Mouse (Mus musculus): ENCODE measurements around the gene Bnc2. TPM values are rescaled to one million over a fixed set of nuclear protein-coding genes. Genes with fewer than 3 reads are reported as not detected.

Bnc2 gene
- polyA plus RNA-seq, 1 experiment from 2014 or later, result 4.4 TPM

GRCm38 (mm10) chr4:84668949-84669605, 6.0 kb downstream of the Bnc2 start:
- Histone ChIP-seq H3K9ac (ENCODE audit: low read depth, low read length) (no peak overlapping the region), H3K4me1 (replicated peaks; ENCODE audit: insufficient read depth, low read length) (no peaks in the 10 kb centered on the region), H3K4me3 (replicated peaks; ENCODE audit: low read depth, low read length) (no peak overlapping the region), H3K4me2 (ENCODE audit: low read length) (no peak overlapping the region), H3K36me3 (ENCODE audit: insufficient read depth, low read length) (no peaks in the 10 kb centered on the region), H3K9me3 (replicated peaks; ENCODE audit: low read length) (no peaks in the 10 kb centered on the region), H3K27ac (no peak overlapping the region), H3K27me3 (ENCODE audit: insufficient read depth, low read length) (peaks cover 6% of the 10 kb centered on the region; the same call in 1 of the 2 replicates)
- WGBS, result 76% methylated on average over 12 of the region's 12 CpGs
- TF ChIP-seq CTCF (IDR thresholded peaks at IDR 0.05; ENCODE audit: low read depth), result no peak
- ATAC-seq (replicated peaks; ENCODE audit: low FRiP score, low read depth) (no peak), DNase-seq (ENCODE audit: low spot score) (no peak)

GRCm38 (mm10) chr4:84668226-84668625, 6.8 kb downstream of the Bnc2 start:
- WGBS, result 90% methylated on average over 5 of the region's 5 CpGs
- Histone ChIP-seq H3K36me3 (ENCODE audit: insufficient read depth, low read length) (no peaks in the 10 kb centered on the region), H3K4me2 (ENCODE audit: low read length) (no peak overlapping the region), H3K27ac (no peak overlapping the region), H3K9me3 (replicated peaks; ENCODE audit: low read length) (no peaks in the 10 kb centered on the region), H3K9ac (ENCODE audit: low read depth, low read length) (no peak overlapping the region), H3K27me3 (ENCODE audit: insufficient read depth, low read length) (peaks cover 6% of the 10 kb centered on the region; the same call in 1 of the 2 replicates), H3K4me1 (replicated peaks; ENCODE audit: insufficient read depth, low read length) (no peaks in the 10 kb centered on the region), H3K4me3 (replicated peaks; ENCODE audit: low read depth, low read length) (no peak overlapping the region)
- no peak for ATAC-seq (replicated peaks; ENCODE audit: low FRiP score, low read depth)
- DNase-seq (ENCODE audit: low spot score), result no peak
- no peak for TF ChIP-seq CTCF (IDR thresholded peaks at IDR 0.05; ENCODE audit: low read depth)

GRCm38 (mm10) chr4:84662228-84663065, 12.6 kb downstream of the Bnc2 start:
- no peak for TF ChIP-seq CTCF (IDR thresholded peaks at IDR 0.05; ENCODE audit: low read depth)
- Histone ChIP-seq H3K4me1 (replicated peaks; ENCODE audit: insufficient read depth, low read length) (no peaks in the 10 kb centered on the region), H3K9me3 (replicated peaks; ENCODE audit: low read length) (no peaks in the 10 kb centered on the region), H3K9ac (ENCODE audit: low read depth, low read length) (no peak overlapping the region), H3K27me3 (ENCODE audit: insufficient read depth, low read length) (no peaks in the 10 kb centered on the region), H3K4me2 (ENCODE audit: low read length) (no peak overlapping the region), H3K27ac (no peak overlapping the region), H3K36me3 (ENCODE audit: insufficient read depth, low read length) (no peaks in the 10 kb centered on the region), H3K4me3 (replicated peaks; ENCODE audit: low read depth, low read length) (no peak overlapping the region)
- WGBS, result 83% methylated on average over 5 of the region's 5 CpGs
- no peak for DNase-seq (ENCODE audit: low spot score)
- ATAC-seq (replicated peaks; ENCODE audit: low FRiP score, low read depth), result no peak

DNA sequence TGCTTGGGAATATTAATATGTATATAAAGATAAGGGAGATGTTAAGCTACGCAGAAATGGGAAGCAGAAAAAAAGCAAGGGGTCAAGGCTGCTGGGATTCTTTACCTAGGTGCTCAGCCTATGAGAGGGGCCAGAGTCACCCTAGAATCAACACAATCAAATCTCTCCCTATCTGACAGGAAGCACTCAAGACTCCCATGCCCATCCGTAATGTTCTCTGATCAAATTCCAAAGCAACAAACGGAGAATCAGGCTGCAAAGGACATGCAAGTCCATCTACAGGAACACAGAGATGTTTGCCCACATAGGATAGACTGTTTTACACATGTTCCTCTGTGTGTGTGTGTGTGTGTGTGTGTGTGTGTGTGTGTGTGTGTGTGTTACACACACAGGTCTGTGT, 13.7 kb downstream of the Bnc2 start:
- H3K4me3 ChIP-seq (replicated peaks; ENCODE audit: low read depth, low read length), result no peak overlapping the region
- no peaks in the 10 kb centered on the region for H3K27me3 ChIP-seq (ENCODE audit: insufficient read depth, low read length)
- no peak overlapping the region for H3K9ac ChIP-seq (ENCODE audit: low read depth, low read length)
- H3K9me3 ChIP-seq (replicated peaks; ENCODE audit: low read length), result no peaks in the 10 kb centered on the region
- no peak for TF ChIP-seq CTCF (IDR thresholded peaks at IDR 0.05; ENCODE audit: low read depth)
- DNase-seq (ENCODE audit: low spot score), result no peak
- H3K36me3 ChIP-seq (ENCODE audit: insufficient read depth, low read length), result no peaks in the 10 kb centered on the region
- ATAC-seq (replicated peaks; ENCODE audit: low FRiP score, low read depth), result no peak
- H3K27ac ChIP-seq, result no peak overlapping the region
- H3K4me2 ChIP-seq (ENCODE audit: low read length), result no peak overlapping the region
- no peaks in the 10 kb centered on the region for H3K4me1 ChIP-seq (replicated peaks; ENCODE audit: insufficient read depth, low read length)
- 75% methylated on average over 3 of the region's 3 CpGs for WGBS

DNA sequence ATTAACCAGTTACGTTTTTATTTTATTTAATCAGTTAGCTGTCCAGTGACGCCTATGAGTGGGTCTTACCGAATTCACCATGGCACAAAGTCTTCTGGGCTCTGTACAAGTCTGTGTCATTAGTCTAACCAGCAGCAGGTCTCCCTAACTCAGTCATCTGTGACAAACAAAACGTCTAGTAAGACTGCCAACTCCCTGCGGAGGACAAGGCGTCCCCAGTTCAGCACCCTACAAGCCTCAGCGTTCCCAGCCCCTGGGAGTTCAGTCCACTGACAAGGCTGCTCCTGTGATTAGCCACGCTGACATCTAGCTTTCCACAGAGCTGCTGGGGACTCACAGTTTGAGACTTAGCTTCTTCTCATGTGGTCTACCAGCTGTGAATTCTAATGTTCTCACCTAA, 23.3 kb downstream of the Bnc2 start:
- H3K27ac ChIP-seq, result no peak overlapping the region
- H3K4me1 ChIP-seq (replicated peaks; ENCODE audit: insufficient read depth, low read length), result no peaks in the 10 kb centered on the region
- no peaks in the 10 kb centered on the region for H3K9me3 ChIP-seq (replicated peaks; ENCODE audit: low read length)
- H3K36me3 ChIP-seq (ENCODE audit: insufficient read depth, low read length), result no peaks in the 10 kb centered on the region
- no peak overlapping the region for H3K4me3 ChIP-seq (replicated peaks; ENCODE audit: low read depth, low read length)
- no peak overlapping the region for H3K4me2 ChIP-seq (ENCODE audit: low read length)
- no peak overlapping the region for H3K9ac ChIP-seq (ENCODE audit: low read depth, low read length)
- 44% methylated on average over 8 of the region's 8 CpGs for WGBS
- TF ChIP-seq CTCF (IDR thresholded peaks at IDR 0.05; ENCODE audit: low read depth), result no peak
- no peaks in the 10 kb centered on the region for H3K27me3 ChIP-seq (ENCODE audit: insufficient read depth, low read length)
- ATAC-seq (replicated peaks; ENCODE audit: low FRiP score, low read depth) (no peak), DNase-seq (ENCODE audit: low spot score) (no peak)

GRCm38 (mm10) chr4:84646576-84646975, 28.5 kb downstream of the Bnc2 start:
- DNase-seq (ENCODE audit: low spot score) (no peak), ATAC-seq (replicated peaks; ENCODE audit: low FRiP score, low read depth) (no peak)
- H3K4me2 ChIP-seq (ENCODE audit: low read length), result no peak overlapping the region
- no peaks in the 10 kb centered on the region for H3K9me3 ChIP-seq (replicated peaks; ENCODE audit: low read length)
- H3K4me3 ChIP-seq (replicated peaks; ENCODE audit: low read depth, low read length), result no peak overlapping the region
- H3K27ac ChIP-seq, result no peak overlapping the region
- no peak for TF ChIP-seq CTCF (IDR thresholded peaks at IDR 0.05; ENCODE audit: low read depth)
- no peaks in the 10 kb centered on the region for H3K36me3 ChIP-seq (ENCODE audit: insufficient read depth, low read length)
- H3K9ac ChIP-seq (ENCODE audit: low read depth, low read length), result no peak overlapping the region
- H3K4me1 ChIP-seq (replicated peaks; ENCODE audit: insufficient read depth, low read length), result no peaks in the 10 kb centered on the region
- no peaks in the 10 kb centered on the region for H3K27me3 ChIP-seq (ENCODE audit: insufficient read depth, low read length)

All from kidney, postnatal 0 days (tissue).